In genomic region chr10:71326789-71327188, GRCm38 (mm10) we compare ENCODE assay signal across 8 mouse cellular contexts. TPM values are rescaled to one million over a fixed set of nuclear protein-coding genes. Genes with fewer than 3 reads are reported as not detected.
DNase-seq lines count a peak whose midpoint lies in the region; ATAC-seq lines count a peak whose summit lies in the region.

No protein-coding gene starts in this region.

- peak; percentile 82 for DNase-seq in kidney, adult 18-20 months
- peak; percentile 88 for DNase-seq in brain, adult 2 months (ENCODE audit: low read depth, low spot score)
- peak; percentile 86 for DNase-seq in hindbrain, embryonic 14.5 days (ENCODE audit: low spot score)
- DNase-seq in left cerebral cortex, postnatal 36 days (ENCODE audit: low spot score in 2 of 2) = peak; percentile 52 to 68
- DNase-seq in naive thymus-derived CD4-positive, alpha-beta T cell, adult 2 months (ENCODE audit: low read depth) = peak; percentile 83
- DNase-seq in telencephalon, adult 2 months (ENCODE audit: low read depth, low spot score) = peak; percentile 55

- H3K4me1 ChIP-seq in kidney, embryonic 16.5 days (ENCODE audit: insufficient read depth, low read length) = no peaks in the 10 kb centered on the region
- no peaks in the 10 kb centered on the region for H3K4me1 ChIP-seq in hindbrain, embryonic 14.5 days (replicated peaks; ENCODE audit: control insufficient read depth, insufficient read depth, low read length)

- intact Hi-C loops in left cerebral cortex, postnatal 36 days (cut with DNase I) = loop anchor here (2.0 kb wide), 1 partner anchor 74 kb away; no protein-coding TSS in a partner anchor

- no peak for ATAC-seq in kidney, embryonic 16.5 days (ENCODE audit: low FRiP score, low TSS enrichment)
- peak; percentile 60; the same call in 1 of the 2 replicates for ATAC-seq in erythroid progenitor cell, adult 5-6 weeks (replicated peaks; ENCODE audit: low FRiP score, poor library complexity, severe bottlenecking)
- no peak; the same call in 1 of the 2 replicates for ATAC-seq in hindbrain, embryonic 14.5 days (ENCODE audit: low FRiP score)

- H3K9ac ChIP-seq in kidney, embryonic 16.5 days (replicated peaks; ENCODE audit: low read length) = no peak overlapping the region
- H3K9ac ChIP-seq in hindbrain, embryonic 14.5 days = no peak overlapping the region

- no peaks in the 10 kb centered on the region for H3K27me3 ChIP-seq in kidney, embryonic 16.5 days (ENCODE audit: insufficient read depth, low read length)
- H3K27me3 ChIP-seq in hindbrain, embryonic 14.5 days (ENCODE audit: control insufficient read depth, insufficient read depth, low read length) = no peaks in the 10 kb centered on the region

- WGBS in kidney, embryonic 16.5 days = 14% methylated on average over 7 of the region's 7 CpGs
- 15% methylated on average over 7 of the region's 7 CpGs for WGBS in hindbrain, embryonic 14.5 days

- no peaks in the 10 kb centered on the region for H3K9me3 ChIP-seq in kidney, embryonic 16.5 days (ENCODE audit: low read length)
- no peaks in the 10 kb centered on the region for H3K9me3 ChIP-seq in hindbrain, embryonic 14.5 days (ENCODE audit: control insufficient read depth, low read length)

- H3K36me3 ChIP-seq in kidney, embryonic 16.5 days (ENCODE audit: insufficient read depth, low read length) = peaks cover 11% of the 10 kb centered on the region
- peaks cover 29% of the 10 kb centered on the region for H3K36me3 ChIP-seq in hindbrain, embryonic 14.5 days (replicated peaks; ENCODE audit: control insufficient read depth, insufficient read depth)

- no peak overlapping the region for H3K27ac ChIP-seq in kidney, embryonic 16.5 days (ENCODE audit: low read length)
- H3K27ac ChIP-seq in hindbrain, embryonic 14.5 days = no peak overlapping the region

- H3K4me2 ChIP-seq in kidney, embryonic 16.5 days (replicated peaks; ENCODE audit: low read depth, low read length) = no peak overlapping the region
- no peak overlapping the region for H3K4me2 ChIP-seq in hindbrain, embryonic 14.5 days (replicated peaks)

- no peak overlapping the region for H3K4me3 ChIP-seq in kidney, embryonic 16.5 days (ENCODE audit: low read length)
- H3K4me3 ChIP-seq in hindbrain, embryonic 14.5 days (replicated peaks; ENCODE audit: low read length) = no peak overlapping the region

RNA-seq across cellular contexts. Expression of gene Cisd1, which starts 18.0 kb away (rescaled TPM):
- polyA plus RNA-seq in kidney, embryonic 16.5 days (2015; fragmentation: Nextera tagmentation; extraction: Ambion mirVana) = 137 and 139 TPM in 2 replicates
- 23.4 and 27.2 TPM in 2 replicates for total RNA-seq in erythroid progenitor cell, adult 5-6 weeks (2015; ENCODE audit: low replicate concordance)
- total RNA-seq in erythroid progenitor cell, adult 5-6 weeks (2017; ENCODE audit: low replicate concordance) = 4.8 and 13.0 TPM in 2 replicates
- 319 and 327 TPM in 2 replicates for polyA plus RNA-seq in hindbrain, embryonic 14.5 days (2014; fragmentation: Nextera tagmentation; extraction: Ambion mirVana)
- total RNA-seq in left cerebral cortex, postnatal 36 days (2021) = 100 to 1,000 TPM; 120 to 139 TPM

RNA-seq across cellular contexts. Expression of gene Ipmk, which starts 20.8 kb away (rescaled TPM):
- polyA plus RNA-seq in kidney, embryonic 16.5 days (2015; fragmentation: Nextera tagmentation; extraction: Ambion mirVana) = 15.6 and 16.1 TPM in 2 replicates
- total RNA-seq in erythroid progenitor cell, adult 5-6 weeks (2015; ENCODE audit: low replicate concordance) = 23.5 and 35.0 TPM in 2 replicates
- total RNA-seq in erythroid progenitor cell, adult 5-6 weeks (2017; ENCODE audit: low replicate concordance) = 16.9 and 22.6 TPM in 2 replicates
- polyA plus RNA-seq in hindbrain, embryonic 14.5 days (2014; fragmentation: Nextera tagmentation; extraction: Ambion mirVana) = 25.5 and 25.9 TPM in 2 replicates
- total RNA-seq in left cerebral cortex, postnatal 36 days (2021) = 10 to 100 TPM; 29.7 to 30.3 TPM

RNA-seq across cellular contexts. Expression of gene Ube2d1, which starts 41.7 kb away (rescaled TPM):
- 54.3 and 66.1 TPM in 2 replicates for polyA plus RNA-seq in kidney, embryonic 16.5 days (2015; fragmentation: Nextera tagmentation; extraction: Ambion mirVana)
- total RNA-seq in erythroid progenitor cell, adult 5-6 weeks (2015; ENCODE audit: low replicate concordance) = 19.3 and 24.5 TPM in 2 replicates
- total RNA-seq in erythroid progenitor cell, adult 5-6 weeks (2017; ENCODE audit: low replicate concordance) = 0.83 and 4.2 TPM in 2 replicates
- 213 and 224 TPM in 2 replicates for polyA plus RNA-seq in hindbrain, embryonic 14.5 days (2014; fragmentation: Nextera tagmentation; extraction: Ambion mirVana)
- total RNA-seq in left cerebral cortex, postnatal 36 days (2021) = 10 to 100 TPM; 49.9 to 51.8 TPM

Comparison
In these comparisons a context has a peak if more than half of its experiments do, and no peak if none do; other contexts are left out.
1. RNA of gene Cisd1, which starts 18.0 kb away (total RNA-seq): 120 to 139 TPM in left cerebral cortex, postnatal 36 days; 4.8 to 27.2 TPM in erythroid progenitor cell, adult 5-6 weeks; every median in the first group is over 4 times any median in the second.
2. Peak in every context shown above with its lines, with median percentiles within 50 percentile points of each other: DNase-seq.